Mouse (Mus musculus) myocyte (in vitro differentiated cells): Measurements from ENCODE around the gene Slc25a45.

Experiments
- E2F4 ChIP-seq: IDR thresholded peaks from one replicate; pipeline ENCODE4 v1.6.1; 2011; ENCODE audit warnings: mild to moderate bottlenecking, control low read depth, moderate library complexity; ENCODE audit not compliant: insufficient read depth
- MYOG ChIP-seq, 3 experiments: IDR thresholded peaks; one replicate each; pipeline ENCODE4 v1.6.1; 2011; ENCODE audit warnings: control low read depth in 2 of 3, low read depth in 2 of 3, mild to moderate bottlenecking in 2 of 3; ENCODE audit not compliant: insufficient read length in 2 of 3, control insufficient read depth in 1 of 3, insufficient read depth in 1 of 3
- POLR2A ChIP-seq: IDR thresholded peaks from one replicate; pipeline ENCODE4 v1.6.1; 2011; ENCODE audit warnings: low read depth, mild to moderate bottlenecking, control low read depth, moderate library complexity; ENCODE audit not compliant: insufficient read length
- POLR2AphosphoS2 ChIP-seq: IDR thresholded peaks from one replicate; pipeline ENCODE4 v1.6.1; 2011; ENCODE audit warnings: low read depth, control low read depth; ENCODE audit not compliant: insufficient read length
- TCF3 ChIP-seq: IDR thresholded peaks from one replicate; pipeline ENCODE4 v1.6.1; 2011; ENCODE audit warnings: low read depth, control low read depth; ENCODE audit not compliant: insufficient read length

- TF ChIP-seq POLR2A (peak; percentile 50), POLR2AphosphoS2 (peak; percentile 89), MYOG (IDR thresholded peaks at IDR 0.05; ENCODE audit: control insufficient read depth in 1 of 3, insufficient read depth in 1 of 3, insufficient read length in 2 of 3, low read depth in 2 of 3) (peak in 2 of 3 experiments; percentile 23 to 78), TCF3 (peak; percentile 3), E2F4 (no peak)
These were observed 27.6 kb upstream of the Slc25a45 start for GRCm38 (mm10) chr19:5849843-5850527.
